Mouse (Mus musculus) monocyte, adult 5-6 weeks (primary cell): ENCODE measurements around the gene Hnrnpll. TPM values are rescaled to one million over a fixed set of nuclear protein-coding genes. Genes with fewer than 3 reads are reported as not detected.

Source experiments
- total RNA-seq: library from RNA; stranded (forward); fragments of 200-1000, 200-491, 200-594 nt; gene quantifications from 3 replicates; pipeline ENCODE4 v1.2.3, GENCODE M21; 2017

Hnrnpll gene
- total RNA-seq, 1 experiment from 2014 or later: 35.1 TPM

Other genes with a start within 250 kb of the Hnrnpll start
- gene Atl2, start 166.2 kb downstream of the Hnrnpll start, total RNA-seq: 52.6 to 69.1 TPM (median 61.7 TPM) in 3 replicates
- gene Galm, start 65.1 kb upstream of the Hnrnpll start, total RNA-seq: 2.5 to 7.3 TPM (median 2.7 TPM) in 3 replicates
- gene Srsf7, start 145.0 kb upstream of the Hnrnpll start, total RNA-seq: 262 to 315 TPM (median 271 TPM) in 3 replicates
- gene Ttc39d, start 145.1 kb upstream of the Hnrnpll start, total RNA-seq: 0.11 TPM in 1 of 3 replicates, not detected in the others
- gene Gemin6, start 162.1 kb upstream of the Hnrnpll start, total RNA-seq: 2.4 to 12.1 TPM (median 7.7 TPM) in 3 replicates
- gene Morn2, start 227.9 kb upstream of the Hnrnpll start, total RNA-seq: 2.5 TPM in 1 of 3 replicates, not detected in the others
- gene Dhx57, start 228.1 kb upstream of the Hnrnpll start, total RNA-seq: 18.1 to 38.1 TPM (median 33.2 TPM) in 3 replicates
- 3.4 TPM in 1 of 3 replicates, not detected in the others for gene Arhgef33, start 245.1 kb upstream of the Hnrnpll start, total RNA-seq